Mouse (Mus musculus): ENCODE measurements around the gene Ssrp1. TPM values are rescaled to one million over a fixed set of nuclear protein-coding genes. Genes with fewer than 3 reads are reported as not detected.

The Ssrp1 gene
- 165 and 186 TPM in 2 replicates for polyA plus RNA-seq (2015; fragmentation: Nextera tagmentation; extraction: Ambion mirVana)

DNA sequence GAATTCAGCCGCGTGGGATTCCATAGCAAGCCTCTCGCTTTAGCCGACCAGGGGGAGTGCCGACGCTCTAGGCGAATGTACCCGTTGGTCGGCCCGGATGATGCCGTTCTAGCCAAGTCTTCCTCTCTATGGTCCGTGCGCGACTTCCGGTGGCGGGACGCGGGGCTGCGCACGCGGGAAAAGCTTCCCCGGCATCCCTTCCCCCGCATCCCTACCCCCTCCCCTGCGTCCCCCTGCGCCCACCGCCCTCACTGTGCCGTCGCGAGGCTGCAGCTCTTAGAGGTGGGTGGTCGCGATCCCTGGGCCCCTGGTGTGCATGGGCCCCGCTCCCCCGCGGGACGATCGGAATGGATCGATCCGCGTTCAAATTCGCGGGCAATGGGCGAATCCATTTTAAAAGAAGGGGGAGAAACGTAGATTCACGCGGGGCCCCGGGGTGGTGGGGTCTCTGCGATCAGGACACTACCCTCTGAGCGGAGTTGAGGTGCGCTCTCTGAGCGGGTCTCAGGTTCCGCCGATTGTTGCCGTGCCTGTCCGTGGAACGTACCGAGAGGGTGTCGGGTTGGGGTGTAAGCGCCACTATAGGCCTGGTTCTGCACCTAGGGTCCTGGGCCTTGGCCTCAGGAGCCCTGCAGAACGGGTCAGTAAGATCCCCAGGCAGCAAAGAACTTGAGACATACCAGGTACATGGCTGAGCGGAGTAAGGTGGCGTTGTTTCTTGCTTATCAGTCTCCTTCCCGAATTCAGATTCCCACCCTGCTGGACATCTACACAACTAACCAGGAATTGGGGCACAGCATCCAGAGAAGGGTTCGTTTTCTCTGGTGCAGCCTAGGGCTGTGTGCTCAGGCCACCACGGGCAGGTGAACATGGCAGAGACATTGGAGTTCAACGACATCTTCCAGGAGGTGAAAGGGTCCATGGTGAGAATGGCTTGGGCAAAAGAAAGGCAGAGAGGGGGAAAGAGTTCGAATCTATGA lies at the start of gene Ssrp1, which contains the start of gene P2rx3:
Ssrp1 (plus strand) TSS at position 188 of the 980 bp plus-strand sequence.
P2rx3 (minus strand) TSS at position 416 of the 980 bp plus-strand sequence.
- H3K4me3 ChIP-seq = peak within 1 kb of the TSS; percentile 75
- no peaks in the 10 kb centered on the region for H3K9me3 ChIP-seq
- WGBS = under 1% methylated on average over 66 of the region's 66 CpGs
- H3K4me1 ChIP-seq (replicated peaks) = peaks cover 19% of the 10 kb centered on the region
- H3K27ac ChIP-seq (replicated peaks) = peak within 1 kb of the TSS; percentile 83
- no peaks in the 10 kb centered on the region for H3K27me3 ChIP-seq
- peak within 1 kb of the TSS; percentile 91 for H3K4me2 ChIP-seq
- peaks cover 32% of the 10 kb centered on the region for H3K36me3 ChIP-seq
- ATAC-seq (ENCODE audit: low read depth) = peak; percentile 97
- peak within 1 kb of the TSS; percentile 92 for H3K9ac ChIP-seq

DNA sequence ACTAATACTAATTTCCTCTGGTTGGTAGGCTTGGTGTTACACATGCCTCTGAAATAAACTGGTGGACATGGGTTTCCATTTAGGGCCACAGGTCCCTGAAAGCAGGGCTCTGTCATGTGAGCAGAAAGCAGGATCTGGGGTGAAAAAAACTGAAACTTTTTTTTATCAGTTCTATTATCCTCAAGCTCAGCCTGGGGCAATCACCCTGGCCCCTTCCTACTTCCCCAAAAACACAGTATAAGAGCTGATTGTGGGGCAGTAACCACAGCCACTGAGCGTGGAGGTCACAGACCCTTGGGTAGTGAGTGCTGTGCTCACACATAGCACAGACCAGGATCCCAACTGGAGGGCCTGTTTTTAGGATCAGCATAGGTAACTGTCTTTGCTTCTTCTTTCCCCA lies 49.1 kb upstream of the Ssrp1 start, which contains the start of gene Prg3:
Prg3 (plus strand) TSS at position 286 of the 400 bp plus-strand sequence.
- H3K4me3 ChIP-seq = no peak within 1 kb of the TSS
- no peaks in the 10 kb centered on the region for H3K9me3 ChIP-seq
- no peak within 1 kb of the TSS for H3K27ac ChIP-seq (replicated peaks)
- no peaks in the 10 kb centered on the region for H3K27me3 ChIP-seq
- H3K4me1 ChIP-seq (replicated peaks) = no peaks in the 10 kb centered on the region
- ATAC-seq (ENCODE audit: low read depth) = no peak
- no peak within 1 kb of the TSS for H3K4me2 ChIP-seq
- H3K9ac ChIP-seq = no peak within 1 kb of the TSS
- H3K36me3 ChIP-seq = no peaks in the 10 kb centered on the region
- WGBS = 83% methylated on average over 1 of the region's 1 CpGs

GRCm38 (mm10) chr2:84996376-84996775 lies 40.7 kb upstream of the Ssrp1 start:
- Histone ChIP-seq H3K27me3 (no peaks in the 10 kb centered on the region), H3K27ac (replicated peaks) (no peak overlapping the region), H3K4me1 (replicated peaks) (no peaks in the 10 kb centered on the region), H3K9me3 (no peaks in the 10 kb centered on the region), H3K4me2 (no peak overlapping the region), H3K36me3 (no peaks in the 10 kb centered on the region), H3K9ac (no peak overlapping the region), H3K4me3 (no peak overlapping the region)
- 94% methylated on average over 2 of the region's 2 CpGs for WGBS
- no peak for ATAC-seq (ENCODE audit: low read depth)

DNA sequence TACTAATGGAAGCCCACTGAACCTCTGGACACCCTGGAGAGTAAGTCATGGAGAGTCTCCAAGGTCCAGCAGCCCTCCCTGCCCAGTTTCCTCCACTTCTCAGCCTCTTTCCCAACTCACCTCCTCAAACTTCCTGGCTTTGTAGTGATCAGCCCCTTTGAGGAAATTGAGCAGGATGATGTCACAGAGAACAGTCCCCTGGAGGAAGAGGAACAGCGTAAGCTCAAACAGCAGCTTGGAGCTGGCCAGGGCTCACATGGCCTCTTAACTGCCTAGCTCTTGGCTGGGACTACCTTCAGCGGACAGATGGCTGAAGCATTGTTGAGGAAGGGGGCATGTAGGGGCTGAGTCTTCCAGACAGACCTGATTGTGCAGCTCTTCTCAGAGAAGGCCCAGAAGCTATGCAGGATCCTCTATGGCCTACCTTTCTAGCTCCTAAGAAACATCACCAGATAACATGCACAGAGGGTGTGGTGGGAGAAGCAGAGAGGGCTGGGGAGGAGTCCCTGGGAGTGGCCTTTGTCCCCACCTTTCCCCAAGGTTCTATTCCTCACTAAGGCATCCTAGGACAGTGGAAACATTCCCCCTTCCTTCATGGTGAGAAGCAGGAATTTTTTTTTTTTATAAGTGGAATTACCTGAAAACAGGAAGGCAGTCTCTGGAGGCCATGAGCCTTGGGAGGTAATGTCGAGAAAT lies 37.4 kb upstream of the Ssrp1 start:
- no peak for ATAC-seq (ENCODE audit: low read depth)
- no peaks in the 10 kb centered on the region for H3K9me3 ChIP-seq
- no peaks in the 10 kb centered on the region for H3K36me3 ChIP-seq
- no peak overlapping the region for H3K4me2 ChIP-seq
- H3K9ac ChIP-seq = no peak overlapping the region
- no peaks in the 10 kb centered on the region for H3K27me3 ChIP-seq
- no peak overlapping the region for H3K27ac ChIP-seq (replicated peaks)
- WGBS = 83% methylated on average over 3 of the region's 3 CpGs
- no peaks in the 10 kb centered on the region for H3K4me1 ChIP-seq (replicated peaks)
- H3K4me3 ChIP-seq = no peak overlapping the region

DNA sequence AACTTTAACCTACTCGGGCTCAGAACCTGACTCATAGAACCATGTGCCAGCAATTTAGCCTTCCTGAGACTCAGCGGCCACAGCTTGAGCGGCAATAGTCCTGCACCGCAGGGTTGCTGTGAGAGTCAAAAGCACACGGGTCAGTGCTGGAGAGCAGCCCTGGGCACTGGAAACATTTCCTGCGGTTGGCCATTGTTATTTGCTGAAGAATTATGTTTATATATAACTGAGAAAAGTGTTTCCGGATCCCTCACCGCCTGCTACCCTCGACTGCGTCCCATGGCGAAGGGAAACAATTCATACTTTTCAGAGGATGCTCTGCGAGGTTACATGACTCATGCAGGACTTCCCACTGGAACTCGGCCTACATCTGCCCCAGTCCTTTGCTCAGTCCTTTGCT lies 35.5 kb upstream of the Ssrp1 start:
- no peaks in the 10 kb centered on the region for H3K27me3 ChIP-seq
- H3K36me3 ChIP-seq = no peaks in the 10 kb centered on the region
- no peak overlapping the region for H3K4me3 ChIP-seq
- H3K9ac ChIP-seq = no peak overlapping the region
- H3K9me3 ChIP-seq = no peaks in the 10 kb centered on the region
- no peak overlapping the region for H3K27ac ChIP-seq (replicated peaks)
- no peaks in the 10 kb centered on the region for H3K4me1 ChIP-seq (replicated peaks)
- ATAC-seq (ENCODE audit: low read depth) = no peak
- WGBS = 69% methylated on average over 13 of the region's 13 CpGs
- no peak overlapping the region for H3K4me2 ChIP-seq

GRCm38 (mm10) chr2:85002575-85002974 lies 34.5 kb upstream of the Ssrp1 start:
- Histone ChIP-seq H3K9me3 (no peaks in the 10 kb centered on the region), H3K27ac (replicated peaks) (no peak overlapping the region), H3K27me3 (no peaks in the 10 kb centered on the region), H3K9ac (no peak overlapping the region), H3K36me3 (no peaks in the 10 kb centered on the region), H3K4me2 (no peak overlapping the region), H3K4me3 (no peak overlapping the region), H3K4me1 (replicated peaks) (no peaks in the 10 kb centered on the region)
- no peak for ATAC-seq (ENCODE audit: low read depth)
- 79% methylated on average over 8 of the region's 8 CpGs for WGBS

DNA sequence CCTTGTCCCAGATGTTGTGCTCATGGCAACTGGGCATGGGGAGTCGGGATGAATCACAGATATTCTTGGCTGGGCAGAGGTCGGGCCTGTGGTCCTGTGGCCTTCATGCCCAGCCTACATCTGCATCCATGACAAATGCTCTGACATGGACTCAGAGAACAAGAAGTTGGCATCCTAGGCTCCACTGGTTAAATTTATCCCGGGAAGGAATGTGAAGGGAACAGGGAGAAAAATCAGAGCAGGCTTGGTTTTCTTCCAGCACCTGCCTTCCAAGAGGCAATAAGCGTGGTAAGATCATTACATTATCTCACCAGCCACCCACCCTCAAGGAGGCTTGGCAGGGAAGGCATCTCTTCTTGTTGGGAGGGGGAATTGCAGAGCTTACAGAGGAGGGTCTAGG lies 32.7 kb upstream of the Ssrp1 start:
- no peak for ATAC-seq (ENCODE audit: low read depth)
- no peak overlapping the region for H3K4me3 ChIP-seq
- H3K36me3 ChIP-seq = no peaks in the 10 kb centered on the region
- H3K9me3 ChIP-seq = no peaks in the 10 kb centered on the region
- H3K27me3 ChIP-seq = no peaks in the 10 kb centered on the region
- H3K27ac ChIP-seq (replicated peaks) = no peak overlapping the region
- no peaks in the 10 kb centered on the region for H3K4me1 ChIP-seq (replicated peaks)
- H3K4me2 ChIP-seq = no peak overlapping the region
- no peak overlapping the region for H3K9ac ChIP-seq
- 88% methylated on average over 4 of the region's 4 CpGs for WGBS

GRCm38 (mm10) chr2:85006600-85006999 lies 30.4 kb upstream of the Ssrp1 start:
- no peak overlapping the region for H3K9ac ChIP-seq
- no peak overlapping the region for H3K4me2 ChIP-seq
- H3K4me1 ChIP-seq (replicated peaks) = peaks cover 10% of the 10 kb centered on the region; the same call in 1 of the 2 replicates
- H3K4me3 ChIP-seq = no peak overlapping the region
- H3K36me3 ChIP-seq = no peaks in the 10 kb centered on the region
- no peak overlapping the region for H3K27ac ChIP-seq (replicated peaks)
- H3K27me3 ChIP-seq = no peaks in the 10 kb centered on the region
- no peaks in the 10 kb centered on the region for H3K9me3 ChIP-seq
- no peak for ATAC-seq (ENCODE audit: low read depth)
- WGBS = 84% methylated on average over 7 of the region's 7 CpGs

DNA sequence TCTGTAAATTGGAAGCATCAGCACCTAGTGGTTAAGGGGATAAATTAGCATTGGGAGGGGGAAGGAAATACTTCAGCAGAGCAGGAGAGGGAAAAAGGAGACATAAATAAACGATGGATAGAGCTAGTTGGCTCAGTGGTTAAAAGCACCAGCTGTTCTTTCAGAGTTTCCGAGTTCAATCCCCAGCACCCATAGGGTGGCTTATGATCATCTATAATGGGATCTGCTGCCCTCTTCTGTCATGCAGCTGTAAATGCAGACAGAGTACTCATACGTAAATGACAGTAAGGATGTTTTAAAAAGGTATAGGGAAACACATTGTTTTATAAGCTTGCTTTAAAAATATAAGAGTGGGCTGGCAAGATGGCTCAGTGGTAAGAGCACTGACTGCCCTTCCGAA lies 29.3 kb upstream of the Ssrp1 start:
- 27% methylated on average over 4 of the region's 4 CpGs for WGBS

GRCm38 (mm10) chr2:85009212-85009611 lies 27.8 kb upstream of the Ssrp1 start:
- Histone ChIP-seq H3K9ac (no peak overlapping the region), H3K27ac (replicated peaks) (no peak overlapping the region), H3K4me2 (no peak overlapping the region), H3K36me3 (no peaks in the 10 kb centered on the region), H3K4me1 (replicated peaks) (peaks cover 17% of the 10 kb centered on the region), H3K27me3 (no peaks in the 10 kb centered on the region), H3K9me3 (no peaks in the 10 kb centered on the region), H3K4me3 (no peak overlapping the region)
- WGBS = 79% methylated on average over 2 of the region's 2 CpGs
- ATAC-seq (ENCODE audit: low read depth) = no peak

More for the DNA sequence above, 29.3 kb upstream of the Ssrp1 start:
- H3K36me3 ChIP-seq = no peaks in the 10 kb centered on the region
- H3K9ac ChIP-seq = no peak overlapping the region
- ATAC-seq (ENCODE audit: low read depth) = no peak
- peaks cover 17% of the 10 kb centered on the region for H3K4me1 ChIP-seq (replicated peaks)
- H3K27me3 ChIP-seq = no peaks in the 10 kb centered on the region
- no peaks in the 10 kb centered on the region for H3K9me3 ChIP-seq
- H3K4me2 ChIP-seq = no peak overlapping the region
- no peak overlapping the region for H3K27ac ChIP-seq (replicated peaks)
- no peak overlapping the region for H3K4me3 ChIP-seq

GRCm38 (mm10) chr2:85011906-85012604 lies 25.0 kb upstream of the Ssrp1 start:
- Histone ChIP-seq H3K27ac (replicated peaks) (no peak overlapping the region), H3K4me1 (replicated peaks) (peaks cover 17% of the 10 kb centered on the region), H3K27me3 (no peaks in the 10 kb centered on the region), H3K9ac (no peak overlapping the region), H3K4me3 (no peak overlapping the region), H3K4me2 (no peak overlapping the region), H3K36me3 (no peaks in the 10 kb centered on the region), H3K9me3 (no peaks in the 10 kb centered on the region)
- 69% methylated on average over 9 of the region's 9 CpGs for WGBS
- ATAC-seq (ENCODE audit: low read depth) = no peak

DNA sequence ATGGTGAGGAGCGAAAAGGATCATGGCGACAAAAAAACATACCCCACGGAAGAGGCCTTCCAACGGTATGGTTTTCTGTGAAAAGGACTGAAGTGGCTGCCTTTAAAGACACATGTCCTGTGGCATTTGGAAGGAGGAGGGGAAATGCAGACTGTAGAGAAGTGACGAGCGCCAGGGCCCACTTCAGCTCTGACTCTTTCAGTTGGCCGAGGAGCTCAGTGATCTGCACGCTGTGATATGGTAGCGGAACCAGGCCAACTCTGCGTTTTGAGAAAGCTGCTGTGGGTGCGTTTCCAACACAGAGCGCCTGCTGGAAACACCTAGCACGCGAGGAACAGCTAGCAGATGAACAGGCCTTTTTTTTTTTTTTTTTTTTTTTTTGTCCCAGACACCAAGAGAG lies 24.4 kb upstream of the Ssrp1 start:
- ATAC-seq (ENCODE audit: low read depth) = no peak
- no peak overlapping the region for H3K4me3 ChIP-seq
- H3K27me3 ChIP-seq = no peaks in the 10 kb centered on the region
- no peaks in the 10 kb centered on the region for H3K9me3 ChIP-seq
- no peak overlapping the region for H3K27ac ChIP-seq (replicated peaks)
- H3K36me3 ChIP-seq = no peaks in the 10 kb centered on the region
- no peak overlapping the region for H3K4me2 ChIP-seq
- peaks cover 17% of the 10 kb centered on the region for H3K4me1 ChIP-seq (replicated peaks)
- no peak overlapping the region for H3K9ac ChIP-seq
- 89% methylated on average over 14 of the region's 14 CpGs for WGBS

All from neural tube, embryonic 13.5 days (tissue).